Mouse (Mus musculus) small intestine, adult 2 months (tissue): ENCODE measurements around the gene Ccdc106.

ENCODE experiments used
- CTCF ChIP-seq: fragments of 200-500 bp; IDR thresholded peaks from 2 replicates; pipeline ENCODE4 v1.5.1; 2012; ENCODE audit warnings: low read depth, mild to moderate bottlenecking, control low read depth, inconsistent platforms, low read length, moderate library complexity, mixed read lengths; ENCODE audit not compliant: insufficient replicate concordance, insufficient read length; ENCODE audit errors: extremely low read depth
- POLR2A ChIP-seq: fragments of 200-500 bp; IDR thresholded peaks from 2 replicates; pipeline ENCODE4 v1.6.1; 2012; ENCODE audit warnings: low read depth, mild to moderate bottlenecking, control low read depth, inconsistent platforms, low read length, moderate library complexity

- peak; percentile 77 for TF ChIP-seq POLR2A
- TF ChIP-seq CTCF, result no peak
Observed at GRCm38 (mm10) chr7:5038109-5038732, 17.9 kb downstream of the Ccdc106 start, which contains the start of gene Zfp784.
